In genomic region chr16:92423363-92423762, GRCm38 (mm10) we compare ENCODE assay signal across 11 mouse cellular contexts. TPM values are rescaled to one million over a fixed set of nuclear protein-coding genes. Genes with fewer than 3 reads are reported as not detected.
DNase-seq lines count a peak whose midpoint lies in the region; ATAC-seq and TF ChIP-seq lines count a peak whose summit lies in the region.
"Had no signal": no experiment of that assay in that cellular context is flagged by ENCODE, and none has a peak within 500 bp of the region (broad histone marks: within the 10 kb centered on the region; RNA-seq: fewer than 3 reads in every experiment).

No protein-coding gene starts in this region.

- no peaks in the 10 kb centered on the region for H3K9me3 ChIP-seq in heart, embryonic 13.5 days
- no peaks in the 10 kb centered on the region for H3K9me3 ChIP-seq in limb, embryonic 10.5 days (replicated peaks)
- H3K9me3 ChIP-seq: stomach, embryonic 15.5 days had no signal

- no peak overlapping the region for H3K4me2 ChIP-seq in heart, embryonic 13.5 days
- H3K4me2 ChIP-seq: stomach, embryonic 15.5 days had no signal

- WGBS in cerebellum, adult 2 months = 14% methylated on average over 10 of the region's 10 CpGs
- 45% methylated on average over 10 of the region's 10 CpGs for WGBS in heart, embryonic 13.5 days
- 54% methylated on average over 10 of the region's 10 CpGs for WGBS in limb, embryonic 10.5 days

- H3K4me3 ChIP-seq in cerebellum, adult 2 months (replicated peaks; ENCODE audit: insufficient read depth, low read depth, low read length) = no peak overlapping the region
- H3K4me3 ChIP-seq in heart, embryonic 13.5 days = no peak overlapping the region
- no peak overlapping the region for H3K4me3 ChIP-seq in limb, embryonic 10.5 days
- H3K4me3 ChIP-seq: stomach, embryonic 15.5 days had no signal

- peak overlapping the region; percentile 42 for H3K9ac ChIP-seq in heart, embryonic 13.5 days
- H3K9ac ChIP-seq: stomach, embryonic 15.5 days had no signal

- DNase-seq in cerebellum, adult 2 months = peak; percentile 34 to 52
- no peak for DNase-seq in cerebellum, adult 11-12 months
- DNase-seq in left cerebral cortex, postnatal 14 days (ENCODE audit: low spot score in 2 of 2) = peak; percentile 30 to 37
- DNase-seq in left cerebral cortex, adult 11 months (ENCODE audit: low spot score) = no peak
- DNase-seq in limb, embryonic 10.5 days (ENCODE audit: low spot score) = no peak
- DNase-seq in layer of hippocampus, postnatal 10 days (ENCODE audit: low spot score in 2 of 2) = no peak
- no peak for DNase-seq in retina, postnatal 1 day
- DNase-seq: B cell, adult 2 months; lung, postnatal 36 days had no signal

- H3K36me3 ChIP-seq in heart, embryonic 13.5 days = no peaks in the 10 kb centered on the region
- no peaks in the 10 kb centered on the region for H3K36me3 ChIP-seq in limb, embryonic 10.5 days
- H3K36me3 ChIP-seq: stomach, embryonic 15.5 days had no signal

- no peak for ATAC-seq in heart, embryonic 13.5 days (ENCODE audit: extremely low read depth, insufficient number of reproducible peaks, low FRiP score, low TSS enrichment)

- no peak for TF ChIP-seq CTCF in cerebellum, adult 2 months (IDR thresholded peaks at IDR 0.05; ENCODE audit: borderline replicate concordance, insufficient read depth, low read depth, low read length)

- no peaks in the 10 kb centered on the region for H3K27me3 ChIP-seq in cerebellum, adult 2 months (ENCODE audit: control insufficient read depth, insufficient read depth, low read length)
- no peaks in the 10 kb centered on the region for H3K27me3 ChIP-seq in heart, embryonic 13.5 days (replicated peaks)
- H3K27me3 ChIP-seq in limb, embryonic 10.5 days (ENCODE audit: low read depth, poor library complexity, severe bottlenecking) = no peaks in the 10 kb centered on the region
- H3K27me3 ChIP-seq: stomach, embryonic 15.5 days had no signal

- no peak overlapping the region for H3K27ac ChIP-seq in cerebellum, adult 2 months (ENCODE audit: insufficient read depth, low read length)
- peak overlapping the region; percentile 73 for H3K27ac ChIP-seq in heart, embryonic 13.5 days (replicated peaks)
- peak overlapping the region; percentile 65 for H3K27ac ChIP-seq in limb, embryonic 10.5 days
- H3K27ac ChIP-seq: stomach, embryonic 15.5 days had no signal

- TF ChIP-seq POLR2A in cerebellum, adult 2 months (IDR thresholded peaks at IDR 0.05; ENCODE audit: borderline replicate concordance, insufficient read depth, low read length) = no peak

- H3K4me1 ChIP-seq in cerebellum, adult 2 months (ENCODE audit: control insufficient read depth, insufficient read depth, low read length) = peaks cover 4% of the 10 kb centered on the region
- peaks cover 77% of the 10 kb centered on the region for H3K4me1 ChIP-seq in heart, embryonic 13.5 days
- peaks cover 46% of the 10 kb centered on the region for H3K4me1 ChIP-seq in limb, embryonic 10.5 days

- intact Hi-C loops in left cerebral cortex, postnatal 14 days (cut with DNase I) = no loop called here

RNA-seq across cellular contexts. Expression of gene Rcan1, which starts 47.3 kb away (rescaled TPM):
- 32.1 and 35.8 TPM in 2 replicates for polyA plus RNA-seq in cerebellum, adult 2 months (2012; rRNA removed)
- total RNA-seq in left cerebral cortex, postnatal 14 days (2021) = 10 to 100 TPM; 49.8 to 55.8 TPM
- 103 and 133 TPM in 2 replicates for polyA plus RNA-seq in heart, embryonic 13.5 days (2015; fragmentation: Nextera tagmentation; extraction: Ambion mirVana)
- 26.1 and 28.0 TPM in 2 replicates for polyA plus RNA-seq in limb, embryonic 10.5 days (2016; fragmentation: Nextera tagmentation; extraction: Ambion mirVana)
- total RNA-seq in layer of hippocampus, postnatal 10 days (2021) = 10 to 100 TPM; 40.4 to 43.8 TPM

Comparison
In these comparisons a context has a peak if more than half of its experiments do, and no peak if none do; other contexts are left out.
1. DNase-seq: peak in cerebellum, adult 2 months (2 of 2) and left cerebral cortex, postnatal 14 days (2 of 2); none in cerebellum, adult 11-12 months (single experiment), left cerebral cortex, adult 11 months (single experiment), limb, embryonic 10.5 days (single experiment), layer of hippocampus, postnatal 10 days (0 of 2) and retina, postnatal 1 day (single experiment).